Mouse (Mus musculus) heart, embryonic 16.5 days (tissue): ENCODE measurements around the gene Agbl2. TPM values are rescaled to one million over a fixed set of nuclear protein-coding genes. Genes with fewer than 3 reads are reported as not detected.

Experiments
- ATAC-seq: fragments of 200-750 bp; cut with Nextera tagmentation; replicated peaks from 2 replicates; pipeline ENCODE4 v1.8.0; 2017; ENCODE audit warnings: moderate number of reproducible peaks; ENCODE audit not compliant: insufficient read depth, low FRiP score; ENCODE audit errors: extremely low read depth
- H3K27ac ChIP-seq: fragments of 300-500 bp; sonication (generic); 2 replicates; pipeline ENCODE4 v1.5.1; 2014; ENCODE audit warnings: mild to moderate bottlenecking, low read length, control low read depth, moderate library complexity
- H3K27me3 ChIP-seq: fragments of 300-500 bp; sonication (generic); 2 replicates; pipeline ENCODE4 v1.6.1; 2014; ENCODE audit warnings: low read length, mixed read lengths; ENCODE audit not compliant: control insufficient read depth, insufficient read depth
- H3K36me3 ChIP-seq: fragments of 300-500 bp; sonication (generic); 2 replicates; pipeline ENCODE4 v1.6.1; 2014; ENCODE audit not compliant: control insufficient read depth, insufficient read depth
- H3K4me1 ChIP-seq: fragments of 300-500 bp; sonication (generic); 2 replicates; pipeline ENCODE4 v1.6.1; 2014; ENCODE audit warnings: low read length, mixed read lengths; ENCODE audit not compliant: control insufficient read depth, insufficient read depth
- H3K4me2 ChIP-seq: fragments of 300-500 bp; sonication (generic); 2 replicates; pipeline ENCODE4 v1.6.1; 2014; ENCODE audit warnings: low read depth, mild to moderate bottlenecking, control low read depth, low read length
- H3K4me3 ChIP-seq: fragments of 300-500 bp; sonication (generic); 2 replicates; pipeline ENCODE4 v1.5.1; 2014; ENCODE audit warnings: mild to moderate bottlenecking, control low read depth, low read length
- H3K9ac ChIP-seq: fragments of 300-500 bp; sonication (generic); 2 replicates; pipeline ENCODE4 v1.6.1; 2014; ENCODE audit warnings: low read length, control low read depth
- H3K9me3 ChIP-seq: fragments of 300-500 bp; sonication (generic); replicated peaks from 2 replicates; pipeline ENCODE4 v1.6.1; 2016; ENCODE audit warnings: low read length; ENCODE audit not compliant: control insufficient read depth
- whole genome bisulfite sequencing: fragments of 180-500 bp; shearing (Covaris S2); extraction: QIAGEN DNeasy Blood & Tissue Kit; methylation state at CpG from one replicate; pipeline ENCODE4 v1.1.7; 2014; 5-methylcytosine and 5-hydroxymethylcytosine counted together
- polyA plus RNA-seq: library from polyadenylated mRNA; unstranded; fragments of >200 nt; fragmentation: Nextera tagmentation; extraction: Ambion mirVana; gene quantifications from 2 replicates; pipeline ENCODE4 v1.2.1, GENCODE M21; 2015

Gene Agbl2
- polyA plus RNA-seq: 1.6 and 1.9 TPM in 2 replicates

- H3K4me3 ChIP-seq: peak within 1 kb of the TSS; percentile 59
- H3K4me2 ChIP-seq: peak within 1 kb of the TSS; percentile 84
- no peak within 1 kb of the TSS for H3K27ac ChIP-seq
- H3K36me3 ChIP-seq: peaks cover 26% of the 10 kb centered on the region
- H3K9ac ChIP-seq: peak within 1 kb of the TSS; percentile 71
- peak; percentile 58; the same call in 1 of the 2 replicates for ATAC-seq
- peaks cover 5% of the 10 kb centered on the region; the same call in 1 of the 2 replicates for H3K4me1 ChIP-seq
- no peaks in the 10 kb centered on the region for H3K27me3 ChIP-seq
- no peaks in the 10 kb centered on the region for H3K9me3 ChIP-seq
- WGBS: 4% methylated on average over 11 of the region's 11 CpGs
These were observed at the start of gene Agbl2 for GRCm38 (mm10) chr2:90782458-90782857. Gene Agbl2, plus strand, starts transcription at chr2:90782727.

- no peak overlapping the region for H3K9ac ChIP-seq
- H3K4me1 ChIP-seq: no peaks in the 10 kb centered on the region
- H3K4me3 ChIP-seq: no peak overlapping the region
- no peak for ATAC-seq
- no peaks in the 10 kb centered on the region for H3K27me3 ChIP-seq
- H3K36me3 ChIP-seq: peaks cover 61% of the 10 kb centered on the region
- 93% methylated on average over 11 of the region's 11 CpGs for WGBS
- H3K4me2 ChIP-seq: no peak overlapping the region
- H3K9me3 ChIP-seq: no peaks in the 10 kb centered on the region
- H3K27ac ChIP-seq: no peak overlapping the region
These were observed 47.2 kb upstream of the Agbl2 start for GRCm38 (mm10) chr2:90735326-90735725.

GRCm38 (mm10) chr2:90738801-90739200 lies 43.7 kb upstream of the Agbl2 start:
- 90% methylated on average over 3 of the region's 3 CpGs for WGBS
- H3K9ac ChIP-seq: no peak overlapping the region
- H3K4me2 ChIP-seq: no peak overlapping the region
- no peak overlapping the region for H3K27ac ChIP-seq
- H3K36me3 ChIP-seq: peaks cover 33% of the 10 kb centered on the region
- H3K4me3 ChIP-seq: no peak overlapping the region
- no peaks in the 10 kb centered on the region for H3K4me1 ChIP-seq
- ATAC-seq: no peak
- no peaks in the 10 kb centered on the region for H3K27me3 ChIP-seq
- H3K9me3 ChIP-seq: no peaks in the 10 kb centered on the region

- Histone ChIP-seq H3K4me2 (no peak overlapping the region), H3K9me3 (no peaks in the 10 kb centered on the region), H3K4me3 (no peak overlapping the region), H3K4me1 (no peaks in the 10 kb centered on the region), H3K36me3 (peaks cover 29% of the 10 kb centered on the region), H3K9ac (no peak overlapping the region), H3K27ac (no peak overlapping the region), H3K27me3 (no peaks in the 10 kb centered on the region)
- 78% methylated on average over 3 of the region's 3 CpGs for WGBS
- ATAC-seq: no peak
These were observed 43.2 kb upstream of the Agbl2 start for GRCm38 (mm10) chr2:90739327-90739726.

- Histone ChIP-seq H3K36me3 (peaks cover 23% of the 10 kb centered on the region), H3K9me3 (no peaks in the 10 kb centered on the region), H3K4me3 (no peak overlapping the region), H3K9ac (no peak overlapping the region), H3K4me1 (no peaks in the 10 kb centered on the region), H3K27ac (no peak overlapping the region), H3K27me3 (no peaks in the 10 kb centered on the region), H3K4me2 (no peak overlapping the region)
- ATAC-seq: no peak
- WGBS: 85% methylated on average over 5 of the region's 5 CpGs
These were observed 42.6 kb upstream of the Agbl2 start for GRCm38 (mm10) chr2:90739921-90740320.

GRCm38 (mm10) chr2:90744285-90745052 lies 38.1 kb upstream of the Agbl2 start:
- H3K9ac ChIP-seq: peak overlapping the region; percentile 54
- H3K4me3 ChIP-seq: peak overlapping the region; percentile 70
- no peaks in the 10 kb centered on the region for H3K27me3 ChIP-seq
- WGBS: 62% methylated on average over 12 of the region's 12 CpGs
- peaks cover 7% of the 10 kb centered on the region for H3K36me3 ChIP-seq
- no peaks in the 10 kb centered on the region for H3K9me3 ChIP-seq
- peak overlapping the region; percentile 90 for H3K27ac ChIP-seq
- H3K4me2 ChIP-seq: peak overlapping the region; percentile 66
- ATAC-seq: no peak
- H3K4me1 ChIP-seq: peaks cover 15% of the 10 kb centered on the region

- Histone ChIP-seq H3K4me3 (peak within 1 kb of the TSS; percentile 70), H3K27ac (peak within 1 kb of the TSS; percentile 90)
- under 1% methylated on average over 44 of the region's 44 CpGs for WGBS
These were observed 37.4 kb upstream of the Agbl2 start, which contains the start of gene Fnbp4 for GRCm38 (mm10) chr2:90745053-90745678. Gene Fnbp4, plus strand, starts transcription at chr2:90745370.

GRCm38 (mm10) chr2:90745740-90746537 lies 36.6 kb upstream of the Agbl2 start:
- H3K27ac ChIP-seq: peak overlapping the region; percentile 90
- no peaks in the 10 kb centered on the region for H3K27me3 ChIP-seq
- H3K4me3 ChIP-seq: peak overlapping the region; percentile 70
- H3K4me1 ChIP-seq: peaks cover 17% of the 10 kb centered on the region
- WGBS: under 1% methylated on average over 54 of the region's 54 CpGs
- H3K9me3 ChIP-seq: no peaks in the 10 kb centered on the region
- H3K36me3 ChIP-seq: peaks cover 14% of the 10 kb centered on the region
- H3K9ac ChIP-seq: peak overlapping the region; percentile 91
- peak; percentile 28 for ATAC-seq
- H3K4me2 ChIP-seq: peak overlapping the region; percentile 69

More at GRCm38 (mm10) chr2:90745053-90745678, 37.4 kb upstream of the Agbl2 start, which contains the start of gene Fnbp4:
- H3K4me2 ChIP-seq: peak within 1 kb of the TSS; percentile 69
- peak within 1 kb of the TSS; percentile 91 for H3K9ac ChIP-seq
- H3K9me3 ChIP-seq: no peaks in the 10 kb centered on the region
- ATAC-seq: peak; percentile 99
- H3K4me1 ChIP-seq: peaks cover 17% of the 10 kb centered on the region
- peaks cover 9% of the 10 kb centered on the region for H3K36me3 ChIP-seq
- H3K27me3 ChIP-seq: no peaks in the 10 kb centered on the region
